Mouse (Mus musculus) bone marrow macrophage, adult 2 months (primary cell): Measurements from ENCODE around the gene Slc30a10.

Source experiments
- CTCF ChIP-seq: IDR thresholded peaks from 2 replicates; pipeline ENCODE4 v1.5.1; 2012; ENCODE audit warnings: low read depth, mild to moderate bottlenecking, low read length, moderate library complexity
- POLR2A ChIP-seq: IDR thresholded peaks from 2 replicates; pipeline ENCODE4 v1.6.1; 2012; ENCODE audit warnings: mild to moderate bottlenecking, low read depth, low read length, borderline replicate concordance

- TF ChIP-seq POLR2A, result no peak
- no peak for TF ChIP-seq CTCF
Measured at GRCm38 (mm10) chr1:185472025-185472720, 17.5 kb downstream of the Slc30a10 start.
